Mouse (Mus musculus): ENCODE results near the gene 1500011B03Rik. TPM values are rescaled to one million over a fixed set of nuclear protein-coding genes. Genes with fewer than 3 reads are reported as not detected.

1500011B03Rik gene
- total RNA-seq, 2 experiments from 2014 or later, result 144 to 161 TPM

DNA sequence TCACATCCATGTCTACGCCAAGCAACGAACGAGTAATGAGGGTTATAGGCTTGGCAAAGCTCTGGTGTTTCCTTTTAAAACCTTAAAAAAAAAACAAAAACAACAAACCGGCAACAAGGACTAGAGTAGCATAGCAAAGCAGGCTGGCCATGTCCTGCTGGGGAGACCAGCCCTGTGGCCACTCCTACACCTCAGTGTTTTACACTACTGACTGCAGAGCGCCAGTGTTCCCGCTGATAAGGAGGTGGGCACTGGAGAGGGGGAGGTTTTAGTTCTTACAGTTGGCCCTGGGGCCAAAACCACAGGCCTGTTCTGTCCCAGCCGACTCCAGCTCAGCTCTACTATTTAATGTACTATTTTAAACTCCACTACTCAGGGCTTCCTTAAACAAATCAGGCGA, 15.8 kb downstream of the 1500011B03Rik start:
- no peak overlapping the region for H3K4me3 ChIP-seq
- intact Hi-C loops (cut with DNase I), result no loop called here
- H3K27ac ChIP-seq, result no peak overlapping the region
- DNase-seq (ENCODE audit: extremely low spot score in 1 of 2, low spot score in 2 of 2), result no peak
- no peak for TF ChIP-seq CTCF (IDR thresholded peaks at IDR 0.05)

DNA sequence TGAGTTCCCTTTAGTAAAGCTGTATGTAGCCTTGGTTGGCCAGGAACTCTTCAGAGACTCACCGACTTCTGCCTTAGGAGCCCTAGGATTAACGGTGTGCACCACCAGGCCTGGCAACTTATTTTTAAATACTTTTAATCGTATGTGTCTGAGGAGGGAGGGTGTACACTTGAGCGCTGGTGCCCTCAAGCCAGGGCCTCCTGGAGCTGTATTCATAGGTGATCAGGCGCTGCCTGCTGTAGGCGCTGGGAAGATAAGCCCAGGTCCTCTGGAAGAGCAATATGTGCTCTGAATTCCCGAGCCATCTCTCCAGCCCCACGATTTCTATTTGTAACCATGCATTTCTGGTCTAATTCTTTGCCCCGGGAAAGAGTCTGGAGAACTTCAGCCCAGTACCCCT, 16.2 kb downstream of the 1500011B03Rik start:
- DNase-seq (ENCODE audit: extremely low spot score in 1 of 2, low spot score in 2 of 2), result no peak
- H3K4me3 ChIP-seq, result no peak overlapping the region
- intact Hi-C loops (cut with DNase I), result no loop called here
- no peak for TF ChIP-seq CTCF (IDR thresholded peaks at IDR 0.05)
- no peak overlapping the region; the same call in 1 of the 2 replicates for H3K27ac ChIP-seq

DNA sequence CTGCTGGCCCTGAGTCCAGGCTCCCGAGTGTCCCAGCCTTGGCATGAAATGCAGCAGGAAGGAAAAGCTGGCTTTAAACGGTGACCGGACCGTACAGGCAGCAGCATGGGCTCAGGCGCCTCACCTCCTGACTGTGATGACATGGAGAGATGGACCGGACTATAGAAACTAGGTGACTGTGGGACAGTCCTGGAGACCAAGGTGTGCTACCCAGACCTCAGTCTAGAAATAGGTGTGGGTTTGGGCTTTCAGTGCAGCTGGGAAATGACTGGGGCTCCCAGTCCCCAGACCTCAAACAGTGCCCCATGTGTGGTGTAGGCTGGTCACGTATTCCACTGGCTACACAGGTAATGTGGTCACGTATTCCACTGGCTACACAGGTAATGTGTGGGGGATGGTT, 16.6 kb downstream of the 1500011B03Rik start:
- DNase-seq (ENCODE audit: extremely low spot score in 1 of 2, low spot score in 2 of 2), result no peak
- H3K27ac ChIP-seq, result peak overlapping the region; percentile 66; the same call in 1 of the 2 replicates
- H3K4me3 ChIP-seq, result no peak overlapping the region
- no peak for TF ChIP-seq CTCF (IDR thresholded peaks at IDR 0.05)
- intact Hi-C loops (cut with DNase I), result no loop called here

DNA sequence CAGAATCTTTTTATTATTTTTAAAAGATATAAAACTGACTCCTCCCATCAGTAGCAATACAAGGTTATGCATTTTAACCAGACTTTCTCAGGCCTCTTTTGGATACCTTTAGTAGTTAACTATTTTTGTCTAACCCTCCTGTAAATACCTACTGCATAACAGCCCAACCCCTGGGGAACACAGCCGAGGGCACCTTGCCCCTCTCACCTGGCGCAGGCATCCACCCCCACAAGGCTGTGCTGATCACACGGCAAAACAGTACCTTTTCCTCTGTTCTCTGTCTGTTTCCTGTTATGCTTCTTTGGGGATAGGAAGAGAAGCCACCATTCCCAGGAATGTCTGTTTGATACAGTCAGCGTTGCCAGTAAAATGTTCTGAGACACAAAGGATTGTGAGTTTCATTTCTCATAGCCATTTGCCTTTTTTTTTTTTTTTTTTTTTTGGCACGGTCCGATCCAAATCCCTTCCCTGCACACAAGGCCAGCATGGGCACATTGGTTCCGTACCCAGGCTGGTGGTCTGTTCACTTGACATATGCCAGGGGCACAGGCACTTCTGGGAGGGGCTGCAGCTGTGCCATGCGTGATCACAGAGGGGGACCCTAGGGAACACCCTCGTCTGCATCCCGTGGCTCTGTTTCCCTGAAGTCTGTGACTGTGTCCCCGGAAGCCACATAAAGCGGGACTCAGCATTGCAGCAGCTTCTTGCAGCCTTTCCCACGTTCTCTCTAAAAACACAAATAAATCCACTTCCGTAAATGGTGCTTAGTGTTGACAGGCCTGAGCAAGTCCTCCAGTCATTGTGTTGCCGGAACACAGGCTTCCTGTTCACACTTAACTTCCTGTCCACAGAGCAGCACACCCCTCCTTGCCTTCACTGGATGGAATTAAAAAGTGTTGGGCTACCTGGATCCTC, 17.6 kb downstream of the 1500011B03Rik start:
- intact Hi-C loops (cut with DNase I), result loop anchor here (2.0 kb wide), 1 partner anchor 31 kb away; the partner anchor contains the start of genes Ankrd13a and Git2
- H3K27ac ChIP-seq, result peak overlapping the region; percentile 66
- no peak for DNase-seq (ENCODE audit: extremely low spot score in 1 of 2, low spot score in 2 of 2)
- no peak for TF ChIP-seq CTCF (IDR thresholded peaks at IDR 0.05)
- no peak overlapping the region for H3K4me3 ChIP-seq

DNA sequence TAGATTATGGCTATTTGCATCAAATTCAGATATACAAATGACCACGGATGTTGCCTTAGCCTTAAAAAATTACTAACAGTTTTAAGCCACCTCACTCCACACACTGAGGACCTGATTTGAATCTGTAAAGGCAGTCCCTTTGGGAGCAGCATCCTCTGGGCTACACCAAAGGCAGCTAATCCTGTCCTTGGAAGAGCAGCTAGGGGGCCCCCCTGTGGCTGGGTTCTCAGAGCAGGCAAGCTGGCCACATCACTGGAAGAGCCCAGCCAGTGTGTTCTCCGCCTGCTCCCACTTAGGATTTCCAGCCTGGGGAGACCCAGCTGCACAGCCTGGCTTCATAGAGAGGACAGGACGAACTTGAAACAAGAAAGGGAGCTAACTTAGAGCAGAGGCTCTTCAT, 18.3 kb downstream of the 1500011B03Rik start:
- intact Hi-C loops (cut with DNase I), result loop anchor here (2.0 kb wide), 1 partner anchor 30 kb away; the partner anchor contains the start of genes Ankrd13a and Git2
- peak; percentile 69 for TF ChIP-seq CTCF (IDR thresholded peaks at IDR 0.05)
- DNase-seq (ENCODE audit: extremely low spot score in 1 of 2, low spot score in 2 of 2), result peak; percentile 53 to 69
- Histone ChIP-seq H3K27ac (peak overlapping the region; percentile 66), H3K4me3 (no peak overlapping the region)

DNA sequence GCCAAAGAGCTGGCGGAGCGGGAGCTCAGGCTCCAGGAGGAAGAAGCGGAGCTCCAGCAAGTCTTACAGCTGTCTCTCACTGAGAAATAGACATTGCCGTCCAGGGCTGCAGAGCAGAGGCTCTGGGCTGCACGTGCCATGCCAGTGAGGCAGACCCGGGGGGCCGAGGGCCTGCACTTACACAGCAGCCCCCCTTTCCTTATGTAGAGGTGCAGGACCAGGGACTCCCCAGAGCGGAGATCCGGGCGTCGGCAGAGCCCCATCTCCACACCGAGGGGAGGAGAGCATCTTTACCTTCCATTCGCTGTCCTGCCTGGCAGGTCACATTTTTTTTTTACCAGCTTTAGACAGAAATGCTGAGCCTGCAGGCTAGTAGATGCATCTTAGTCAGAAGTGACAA, 18.9 kb downstream of the 1500011B03Rik start:
- no peak for TF ChIP-seq CTCF (IDR thresholded peaks at IDR 0.05)
- Histone ChIP-seq H3K27ac (peak overlapping the region; percentile 54), H3K4me3 (no peak overlapping the region)
- DNase-seq (ENCODE audit: extremely low spot score in 1 of 2, low spot score in 2 of 2), result no peak
- intact Hi-C loops (cut with DNase I), result loop anchor here (2.0 kb wide), 1 partner anchor 30 kb away; the partner anchor contains the start of genes Ankrd13a and Git2

DNA sequence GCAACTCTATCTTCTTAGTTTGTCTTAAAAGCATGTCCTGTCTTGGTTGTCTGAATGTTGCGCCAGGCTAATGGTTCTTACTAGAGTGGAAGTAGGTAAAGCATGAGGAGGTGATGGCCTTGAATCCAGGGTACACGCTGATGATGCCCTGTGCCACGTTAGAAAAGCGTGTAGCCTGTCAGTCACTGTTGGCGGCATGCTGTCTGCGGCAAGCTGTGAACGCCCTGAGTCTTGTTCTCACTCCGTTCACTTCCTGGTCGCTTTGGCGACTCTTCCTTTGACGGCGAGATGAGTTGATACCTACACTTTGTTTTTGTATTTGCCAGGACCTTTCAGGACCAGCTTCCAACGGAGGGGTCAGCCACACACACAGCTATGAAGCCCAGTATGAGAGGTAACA, 20.0 kb downstream of the 1500011B03Rik start:
- TF ChIP-seq CTCF (IDR thresholded peaks at IDR 0.05), result no peak
- DNase-seq (ENCODE audit: extremely low spot score in 1 of 2, low spot score in 2 of 2), result no peak
- no peak overlapping the region for H3K27ac ChIP-seq
- intact Hi-C loops (cut with DNase I), result no loop called here
- H3K4me3 ChIP-seq, result no peak overlapping the region

DNA sequence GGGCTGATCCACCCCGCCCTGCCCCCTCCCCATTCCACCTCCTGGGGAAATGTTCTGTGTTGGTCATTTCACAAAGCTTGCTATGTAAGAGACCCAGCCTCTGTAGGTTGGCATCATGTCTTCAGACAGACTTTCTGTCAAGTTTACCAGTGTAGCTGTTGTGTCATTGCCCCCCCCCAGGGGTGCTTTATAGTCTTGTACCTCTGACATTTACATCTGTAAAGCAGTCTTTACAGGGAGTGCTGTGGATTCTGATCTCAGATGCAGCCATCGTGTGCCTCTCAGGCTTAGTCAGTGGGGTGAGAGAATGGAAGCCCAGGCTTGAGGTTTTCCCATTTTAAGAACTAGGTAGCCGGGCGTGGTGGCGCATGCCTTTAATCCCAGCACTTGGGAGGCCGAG, 21.4 kb downstream of the 1500011B03Rik start:
- no peak for DNase-seq (ENCODE audit: extremely low spot score in 1 of 2, low spot score in 2 of 2)
- intact Hi-C loops (cut with DNase I), result no loop called here
- TF ChIP-seq CTCF (IDR thresholded peaks at IDR 0.05), result no peak
- H3K27ac ChIP-seq, result no peak overlapping the region
- H3K4me3 ChIP-seq, result no peak overlapping the region

DNA sequence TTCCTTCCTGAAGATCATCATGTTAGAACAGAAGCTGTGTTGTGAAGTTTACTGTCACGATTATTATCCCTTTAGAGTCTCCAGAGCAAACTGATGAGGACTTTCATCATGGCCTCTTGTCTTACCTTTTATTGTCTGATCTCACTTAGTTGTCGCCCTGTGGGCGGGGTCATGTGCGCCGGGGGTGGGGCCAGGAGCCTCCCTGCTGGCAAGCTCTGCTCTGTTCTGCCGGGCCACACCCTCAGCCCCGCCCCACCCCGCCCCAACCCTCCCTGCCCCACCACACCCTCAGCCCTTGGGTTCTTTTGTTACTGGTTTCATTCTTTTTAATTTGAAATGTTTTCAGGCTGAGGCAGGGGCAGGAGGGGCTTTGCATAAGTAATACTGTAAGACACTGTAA, 22.2 kb downstream of the 1500011B03Rik start:
- DNase-seq (ENCODE audit: extremely low spot score in 1 of 2, low spot score in 2 of 2), result no peak
- intact Hi-C loops (cut with DNase I), result no loop called here
- no peak for TF ChIP-seq CTCF (IDR thresholded peaks at IDR 0.05)
- no peak overlapping the region for H3K27ac ChIP-seq
- H3K4me3 ChIP-seq, result no peak overlapping the region

DNA sequence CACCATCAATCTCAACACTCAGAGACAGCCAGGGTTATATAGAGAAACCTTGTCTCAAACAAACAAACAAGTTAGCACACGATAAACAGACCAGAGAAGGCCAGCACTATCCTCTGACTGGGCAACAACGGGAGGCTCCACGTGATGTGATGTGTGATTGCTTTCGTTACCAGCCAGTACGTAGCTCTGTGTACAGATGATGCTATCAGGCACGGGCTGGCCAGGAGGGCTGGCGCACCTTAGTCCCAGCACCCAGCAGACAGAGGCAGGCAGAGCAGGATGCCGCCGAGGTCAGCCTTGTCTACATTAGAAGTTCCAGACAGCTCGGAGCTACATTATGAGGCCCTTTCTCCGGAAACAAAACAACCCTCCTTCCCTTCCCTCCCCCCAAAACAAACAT, 23.4 kb downstream of the 1500011B03Rik start:
- TF ChIP-seq CTCF (IDR thresholded peaks at IDR 0.05), result no peak
- intact Hi-C loops (cut with DNase I), result no loop called here
- H3K4me3 ChIP-seq, result no peak overlapping the region
- no peak for DNase-seq (ENCODE audit: extremely low spot score in 1 of 2, low spot score in 2 of 2)
- H3K27ac ChIP-seq, result no peak overlapping the region

DNA sequence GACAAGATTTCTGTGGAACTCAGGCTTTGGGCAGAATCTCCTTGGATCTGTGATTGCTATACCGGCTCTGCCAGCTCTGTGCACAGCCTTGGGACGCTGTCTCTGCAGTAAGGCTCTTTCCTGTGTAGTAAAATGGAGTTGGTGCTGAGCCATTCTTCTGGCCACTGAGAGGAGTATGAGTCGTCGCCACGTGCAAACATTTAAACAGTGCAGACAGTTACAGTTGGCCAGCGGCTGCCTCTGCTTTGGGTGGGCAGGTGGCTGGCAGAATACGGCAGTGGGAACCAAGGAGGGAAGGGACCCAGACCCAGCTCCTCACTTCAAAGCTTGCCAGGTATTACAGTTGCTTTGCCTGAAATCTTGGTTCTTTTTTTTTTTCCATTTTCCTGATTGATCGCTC, 26.0 kb downstream of the 1500011B03Rik start:
- Histone ChIP-seq H3K4me3 (no peak overlapping the region), H3K27ac (no peak overlapping the region)
- intact Hi-C loops (cut with DNase I), result no loop called here
- no peak for TF ChIP-seq CTCF (IDR thresholded peaks at IDR 0.05)
- DNase-seq (ENCODE audit: extremely low spot score in 1 of 2, low spot score in 2 of 2), result no peak

DNA sequence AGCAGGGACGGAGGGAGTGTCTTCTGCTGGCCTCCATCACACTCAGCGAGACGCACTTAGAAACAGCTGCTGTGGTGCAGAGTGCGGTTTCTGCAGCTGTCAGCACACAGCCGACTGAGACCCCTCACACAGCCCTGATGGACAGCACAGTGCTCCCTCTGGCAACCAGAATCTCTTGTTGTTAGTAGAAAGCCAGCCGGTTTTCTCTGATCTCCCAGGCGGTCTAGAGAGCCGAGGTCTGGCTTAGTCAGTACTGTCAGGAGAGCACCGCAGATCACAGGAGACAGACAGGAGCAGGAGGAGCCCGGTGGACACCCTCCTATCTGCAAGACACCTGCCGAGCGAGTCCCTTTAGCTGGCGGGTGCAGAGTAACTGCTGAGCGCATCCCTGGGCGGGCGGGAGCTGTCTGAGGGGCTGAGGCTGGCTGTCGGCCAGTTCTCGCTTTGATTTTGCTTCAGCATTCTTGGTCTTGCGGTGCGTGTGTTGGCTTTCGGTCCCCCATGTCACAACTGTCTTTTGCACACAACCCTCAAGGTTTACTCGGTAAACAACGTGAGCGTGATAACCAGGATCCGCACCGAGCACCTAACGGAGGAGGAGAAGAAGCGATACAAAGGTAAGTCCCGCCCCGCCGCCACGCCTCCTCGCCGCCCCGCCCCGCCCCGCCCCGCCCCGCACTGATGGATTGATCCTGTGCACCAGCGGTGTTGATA, 26.8 kb downstream of the 1500011B03Rik start:
- intact Hi-C loops (cut with DNase I), result no loop called here
- DNase-seq (ENCODE audit: extremely low spot score in 1 of 2, low spot score in 2 of 2), result peak in 1 of 2 experiments; percentile 28

More for the DNA sequence above, 26.8 kb downstream of the 1500011B03Rik start:
- TF ChIP-seq CTCF (IDR thresholded peaks at IDR 0.05), result no peak
- Histone ChIP-seq H3K27ac (peak overlapping the region; percentile 36; the same call in 1 of the 2 replicates), H3K4me3 (peak overlapping the region; percentile 39)

Measured in left cerebral cortex, adult 2 months (tissue).